Mouse (Mus musculus): ENCODE measurements around the gene Dph5.

GRCm38 (mm10) chr3:115887427-115888309 lies at the start of gene Dph5:
- TF ChIP-seq MAX (IDR thresholded peaks at IDR 0.05; ENCODE audit: low read depth) (peak; percentile 97), CEBPB (IDR thresholded peaks at IDR 0.05; ENCODE audit: insufficient read depth, poor library complexity, severe bottlenecking) (0 out of 2 replicates have a peak, but pooled peaks have one; percentile 0), POLR2A (IDR thresholded peaks at IDR 0.05; ENCODE audit: insufficient read length, low read depth) (peak; percentile 68), USF1 (IDR thresholded peaks at IDR 0.05; ENCODE audit: low read depth) (peak; percentile 57), TCF12 (IDR thresholded peaks at IDR 0.05; ENCODE audit: insufficient read depth, poor library complexity, severe bottlenecking) (no peak), SRF (IDR thresholded peaks at IDR 0.05; ENCODE audit: control insufficient read depth, insufficient read length, low read depth) (no peak), MYOD1 (IDR thresholded peaks at IDR 0.05; ENCODE audit: control insufficient read depth in 1 of 3, insufficient read length in 2 of 3, low read depth in 2 of 3) (peak in 1 of 3 experiments; percentile 18)
